Mouse (Mus musculus) small intestine, adult 2 months (tissue): ENCODE measurements around the gene Ptprn2.

Source experiments
- CTCF ChIP-seq: fragments of 200-500 bp; IDR thresholded peaks from 2 replicates; pipeline ENCODE4 v1.5.1; 2012; ENCODE audit warnings: low read depth, mild to moderate bottlenecking, control low read depth, inconsistent platforms, low read length, moderate library complexity, mixed read lengths; ENCODE audit not compliant: insufficient replicate concordance, insufficient read length; ENCODE audit errors: extremely low read depth
- POLR2A ChIP-seq: fragments of 200-500 bp; IDR thresholded peaks from 2 replicates; pipeline ENCODE4 v1.6.1; 2012; ENCODE audit warnings: low read depth, mild to moderate bottlenecking, control low read depth, inconsistent platforms, low read length, moderate library complexity

- TF ChIP-seq POLR2A (no peak), CTCF (no peak)
These were observed 641.6 kb downstream of the Ptprn2 start for GRCm38 (mm10) chr12:117127078-117127477.
